Mouse (Mus musculus) spleen, postnatal 14 days (tissue): ENCODE results near the gene Mall.

Experiments used
- DNase-seq, 2 experiments: peaks; one replicate each; pipeline ENCODE4 v3.0.0; 2021 to 2022; ENCODE audit warnings: low spot score in 2 of 2

Gene Mall

GRCm38 (mm10) chr2:127729671-127730070 lies at the start of gene Mall:
Gene Mall (minus strand): TSS chr2:127729932.
- DNase-seq: no peak

GRCm38 (mm10) chr2:127778451-127778850 lies 48.7 kb upstream of the Mall start:
- DNase-seq: no peak

GRCm38 (mm10) chr2:127775013-127775412 lies 45.3 kb upstream of the Mall start:
- DNase-seq: no peak

- DNase-seq: no peak
These were observed 44.8 kb upstream of the Mall start for GRCm38 (mm10) chr2:127774578-127774941.

GRCm38 (mm10) chr2:127773938-127774577 lies 44.3 kb upstream of the Mall start:
- DNase-seq: no peak

GRCm38 (mm10) chr2:127761587-127761986 lies 31.9 kb upstream of the Mall start:
- DNase-seq: no peak

- DNase-seq: no peak
These were observed 30.8 kb upstream of the Mall start for GRCm38 (mm10) chr2:127760429-127761000.

GRCm38 (mm10) chr2:127760014-127760413 lies 30.3 kb upstream of the Mall start:
- DNase-seq: no peak

- DNase-seq: no peak
These were observed 29.6 kb upstream of the Mall start for GRCm38 (mm10) chr2:127759157-127759880.

- DNase-seq: no peak
These were observed 27.4 kb upstream of the Mall start for GRCm38 (mm10) chr2:127757171-127757570.

GRCm38 (mm10) chr2:127754113-127754512 lies 24.4 kb upstream of the Mall start:
- no peak for DNase-seq

- no peak for DNase-seq
These were observed 22.3 kb upstream of the Mall start for GRCm38 (mm10) chr2:127751849-127752610.

GRCm38 (mm10) chr2:127749376-127749775 lies 19.6 kb upstream of the Mall start:
- DNase-seq: no peak

GRCm38 (mm10) chr2:127748316-127748715 lies 18.6 kb upstream of the Mall start:
- no peak for DNase-seq

- no peak for DNase-seq
These were observed 12.9 kb upstream of the Mall start for GRCm38 (mm10) chr2:127742637-127743036.

GRCm38 (mm10) chr2:127740756-127741519 lies 11.2 kb upstream of the Mall start:
- no peak for DNase-seq

GRCm38 (mm10) chr2:127737885-127738284 lies 8.2 kb upstream of the Mall start:
- no peak for DNase-seq

GRCm38 (mm10) chr2:127736631-127737209 lies 7.0 kb upstream of the Mall start:
- DNase-seq: no peak

- no peak for DNase-seq
These were observed 5.9 kb upstream of the Mall start for GRCm38 (mm10) chr2:127735512-127736145.

GRCm38 (mm10) chr2:127734889-127735288 lies 5.2 kb upstream of the Mall start:
- no peak for DNase-seq
